Mouse (Mus musculus) lung, embryonic 14.5 days (tissue): ENCODE data around the gene Prim1. TPM values are rescaled to one million over a fixed set of nuclear protein-coding genes. Genes with fewer than 3 reads are reported as not detected.
A peak's percentile ranks its signal among the peaks of the same experiment; 100 is the strongest.

Source experiments
- ATAC-seq: fragments of 200-750 bp; cut with Nextera tagmentation; 2 replicates; pipeline ENCODE4 v1.8.0; 2017; ENCODE audit warnings: mild to moderate bottlenecking, moderate TSS enrichment, moderate library complexity; ENCODE audit not compliant: insufficient read depth
- DNase-seq: peaks from one replicate; pipeline ENCODE4 v3.0.0-alpha.2; 2015
- H3K27ac ChIP-seq: fragments of 300-500 bp; sonication (generic); 2 replicates; pipeline ENCODE4 v1.5.1; 2014; ENCODE audit warnings: low read depth, mild to moderate bottlenecking, moderate library complexity
- H3K27me3 ChIP-seq: fragments of 300-500 bp; sonication (generic); 2 replicates; pipeline ENCODE4 v1.6.1; 2014; ENCODE audit warnings: low read length, control low read depth; ENCODE audit not compliant: insufficient read depth
- H3K36me3 ChIP-seq: fragments of 300-500 bp; sonication (generic); 2 replicates; pipeline ENCODE4 v1.6.1; 2014; ENCODE audit warnings: control low read depth; ENCODE audit not compliant: insufficient read depth
- H3K4me1 ChIP-seq: fragments of 300-500 bp; sonication (generic); 2 replicates; pipeline ENCODE4 v1.6.1; 2014; ENCODE audit warnings: antibody characterized with exemption, control low read depth; ENCODE audit not compliant: insufficient read depth
- H3K4me2 ChIP-seq: fragments of 300-500 bp; sonication (generic); 2 replicates; pipeline ENCODE4 v1.6.1; 2014; ENCODE audit warnings: mild to moderate bottlenecking
- H3K4me3 ChIP-seq: fragments of 300-500 bp; sonication (generic); 2 replicates; pipeline ENCODE4 v1.5.1; 2014; ENCODE audit warnings: low read depth, low read length
- H3K9ac ChIP-seq: fragments of 300-500 bp; sonication (generic); 2 replicates; pipeline ENCODE4 v1.6.1; 2014
- H3K9me3 ChIP-seq: fragments of 300-500 bp; sonication (generic); 2 replicates; pipeline ENCODE4 v1.6.1; 2016; ENCODE audit warnings: low read depth, low read length, control low read depth
- CTCF ChIP-seq: IDR thresholded peaks from 2 replicates; pipeline ENCODE4 v1.5.1; 2016; ENCODE audit warnings: antibody characterized with exemption, low read depth
- WGBS: fragments of 180-500 bp; shearing (Covaris S2); extraction: QIAGEN DNeasy Blood & Tissue Kit; methylation state at CpG from one replicate; pipeline ENCODE4 v1.1.7; 2014; 5-methylcytosine and 5-hydroxymethylcytosine counted together
- polyA plus RNA-seq: library from polyadenylated mRNA; unstranded; fragments of >200 nt; fragmentation: Nextera tagmentation; extraction: Ambion mirVana; gene quantifications from 2 replicates; pipeline ENCODE4 v1.2.1, GENCODE M21; 2014

The Prim1 gene
- polyA plus RNA-seq, 1 experiment from 2014 or later: 95.7 TPM

DNA sequence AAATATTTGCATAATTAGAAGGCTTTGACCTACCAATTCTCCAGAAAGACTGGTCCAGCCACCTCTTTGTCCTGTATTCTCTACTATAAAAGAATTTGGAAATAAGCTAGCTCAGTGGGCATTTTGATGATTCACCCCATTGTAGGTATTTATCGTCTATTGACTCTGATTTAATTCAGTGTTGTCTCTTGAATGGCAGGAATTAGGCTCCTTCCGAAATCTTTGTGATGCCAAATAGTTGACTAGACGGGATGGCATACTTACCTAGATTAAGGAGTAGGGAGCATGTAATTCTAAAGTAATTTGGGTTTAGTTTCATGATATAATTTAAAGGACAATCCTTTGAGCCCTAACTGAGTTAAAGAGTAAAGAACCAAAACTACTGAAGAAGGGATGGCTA lies 23.0 kb downstream of the Prim1 start:
- Histone ChIP-seq H3K27me3 (no peaks in the 10 kb centered on the region), H3K36me3 (peaks cover 52% of the 10 kb centered on the region), H3K9me3 (no peaks in the 10 kb centered on the region), H3K4me1 (peaks cover 13% of the 10 kb centered on the region), H3K4me2 (peak overlapping the region; percentile 87), H3K4me3 (peak overlapping the region; percentile 20), H3K27ac (no peak overlapping the region), H3K9ac (peak overlapping the region; percentile 20)
- no peak for DNase-seq
- WGBS: 74% methylated on average over 3 of the region's 3 CpGs
- TF ChIP-seq CTCF: no peak
- no peak for ATAC-seq

DNA sequence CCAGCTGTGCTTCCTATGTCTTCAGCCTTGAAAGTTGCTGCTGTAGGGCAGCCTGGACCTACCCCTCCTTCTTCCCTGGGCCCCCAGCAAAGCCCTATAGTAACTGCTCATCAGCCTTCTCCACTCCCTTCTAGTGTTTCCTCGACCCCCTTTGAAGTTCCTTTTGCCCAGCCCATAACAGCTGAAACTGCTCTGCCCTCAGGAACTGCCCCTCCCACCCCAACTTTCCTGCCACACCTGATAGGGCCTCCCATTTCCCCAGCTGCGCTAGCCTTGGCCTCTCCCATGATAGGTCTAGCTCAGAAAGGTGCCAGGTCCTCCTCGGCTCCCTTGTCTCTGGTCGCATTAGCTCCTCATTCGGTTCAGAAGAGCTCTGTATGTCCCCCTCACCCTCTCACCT lies 24.2 kb downstream of the Prim1 start:
- 46% methylated on average over 5 of the region's 5 CpGs for WGBS
- Histone ChIP-seq H3K4me3 (no peak overlapping the region), H3K4me1 (peaks cover 13% of the 10 kb centered on the region), H3K9ac (no peak overlapping the region), H3K9me3 (no peaks in the 10 kb centered on the region), H3K27me3 (no peaks in the 10 kb centered on the region), H3K36me3 (peaks cover 64% of the 10 kb centered on the region), H3K4me2 (peak overlapping the region; percentile 14; the same call in 1 of the 2 replicates), H3K27ac (no peak overlapping the region)
- no peak for ATAC-seq
- TF ChIP-seq CTCF: no peak
- no peak for DNase-seq

- Histone ChIP-seq H3K4me1 (peaks cover 13% of the 10 kb centered on the region), H3K9me3 (no peaks in the 10 kb centered on the region), H3K4me2 (no peak overlapping the region), H3K9ac (no peak overlapping the region; the same call in 1 of the 2 replicates), H3K4me3 (no peak overlapping the region), H3K27me3 (no peaks in the 10 kb centered on the region), H3K36me3 (peaks cover 71% of the 10 kb centered on the region), H3K27ac (no peak overlapping the region)
- no peak for TF ChIP-seq CTCF
- no peak for DNase-seq
- 70% methylated on average over 3 of the region's 3 CpGs for WGBS
- ATAC-seq: no peak
Measured at GRCm38 (mm10) chr10:128039858-128040257, 24.9 kb downstream of the Prim1 start.

DNA sequence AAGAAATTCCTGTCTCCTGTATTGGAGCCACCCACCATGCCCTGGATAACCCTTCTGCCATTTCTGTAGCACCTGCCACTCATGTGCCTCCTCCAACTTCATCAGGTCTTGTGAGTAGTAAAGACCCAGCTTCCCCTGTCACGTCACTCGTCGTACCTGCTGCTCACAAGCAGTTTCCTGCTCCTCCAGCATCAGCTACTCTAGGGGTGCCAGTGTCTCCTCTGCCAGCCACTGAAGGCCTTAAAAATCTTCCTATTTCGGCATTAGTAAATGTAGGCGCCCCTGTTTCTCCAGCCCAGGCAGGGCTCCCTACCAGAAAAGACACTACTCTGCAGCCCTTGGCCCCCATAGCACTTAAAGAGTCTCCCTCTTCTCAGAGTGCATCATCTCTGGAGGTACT lies 25.3 kb downstream of the Prim1 start:
- Histone ChIP-seq H3K27ac (no peak overlapping the region), H3K4me1 (peaks cover 13% of the 10 kb centered on the region), H3K27me3 (no peaks in the 10 kb centered on the region), H3K4me2 (no peak overlapping the region), H3K9ac (no peak overlapping the region), H3K9me3 (no peaks in the 10 kb centered on the region), H3K36me3 (peaks cover 76% of the 10 kb centered on the region), H3K4me3 (no peak overlapping the region)
- 87% methylated on average over 5 of the region's 5 CpGs for WGBS
- no peak for ATAC-seq
- DNase-seq: no peak
- no peak for TF ChIP-seq CTCF

DNA sequence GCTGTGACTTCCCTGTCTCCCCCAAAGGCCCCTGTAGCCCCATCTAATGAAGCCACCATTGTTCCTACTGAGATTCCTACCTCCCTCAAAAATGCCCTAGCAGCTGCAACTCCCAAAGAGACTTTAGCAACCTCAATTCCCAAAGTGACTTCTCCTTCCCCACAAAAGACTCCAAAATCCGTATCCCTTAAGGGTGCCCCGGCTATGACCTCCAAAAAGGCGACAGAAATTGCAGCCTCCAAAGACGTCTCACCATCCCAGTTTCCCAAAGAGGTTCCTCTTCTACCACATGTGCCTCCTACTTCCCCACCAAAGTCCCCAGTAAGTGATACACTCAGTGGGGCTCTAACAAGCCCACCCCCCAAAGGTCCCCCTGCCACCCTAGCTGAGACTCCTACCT lies 26.7 kb downstream of the Prim1 start:
- 73% methylated on average over 4 of the region's 4 CpGs for WGBS
- peaks cover 89% of the 10 kb centered on the region for H3K36me3 ChIP-seq
- H3K9me3 ChIP-seq: no peaks in the 10 kb centered on the region
- no peak overlapping the region for H3K9ac ChIP-seq
- H3K4me1 ChIP-seq: peaks cover 13% of the 10 kb centered on the region
- H3K4me3 ChIP-seq: no peak overlapping the region
- DNase-seq (no peak), ATAC-seq (no peak)
- no peaks in the 10 kb centered on the region for H3K27me3 ChIP-seq
- no peak overlapping the region for H3K4me2 ChIP-seq
- no peak for TF ChIP-seq CTCF
- no peak overlapping the region for H3K27ac ChIP-seq

DNA sequence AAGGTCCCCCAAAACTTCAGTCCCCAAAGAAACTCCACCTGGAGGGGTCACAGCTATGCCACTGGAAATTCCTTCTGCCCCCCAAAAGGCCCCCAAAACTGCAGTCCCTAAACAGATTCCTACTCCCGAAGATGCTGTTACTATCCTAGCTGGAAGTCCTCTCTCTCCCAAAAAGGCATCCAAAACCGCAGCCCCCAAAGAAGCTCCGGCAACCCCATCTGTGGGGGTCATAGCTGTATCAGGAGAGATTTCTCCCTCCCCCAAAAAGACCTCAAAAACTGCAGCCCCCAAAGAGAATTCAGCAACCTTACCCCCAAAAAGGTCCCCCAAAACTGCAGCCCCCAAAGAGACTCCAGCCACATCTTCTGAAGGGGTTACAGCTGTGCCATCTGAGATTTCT lies 27.5 kb downstream of the Prim1 start:
- H3K4me3 ChIP-seq: no peak overlapping the region
- no peaks in the 10 kb centered on the region for H3K9me3 ChIP-seq
- ATAC-seq (no peak), DNase-seq (no peak)
- no peaks in the 10 kb centered on the region for H3K27me3 ChIP-seq
- no peak for TF ChIP-seq CTCF
- H3K4me1 ChIP-seq: peaks cover 8% of the 10 kb centered on the region
- H3K9ac ChIP-seq: no peak overlapping the region; the same call in 1 of the 2 replicates
- H3K27ac ChIP-seq: no peak overlapping the region
- no peak overlapping the region for H3K4me2 ChIP-seq
- 76% methylated on average over 3 of the region's 3 CpGs for WGBS
- H3K36me3 ChIP-seq: peaks cover 96% of the 10 kb centered on the region

DNA sequence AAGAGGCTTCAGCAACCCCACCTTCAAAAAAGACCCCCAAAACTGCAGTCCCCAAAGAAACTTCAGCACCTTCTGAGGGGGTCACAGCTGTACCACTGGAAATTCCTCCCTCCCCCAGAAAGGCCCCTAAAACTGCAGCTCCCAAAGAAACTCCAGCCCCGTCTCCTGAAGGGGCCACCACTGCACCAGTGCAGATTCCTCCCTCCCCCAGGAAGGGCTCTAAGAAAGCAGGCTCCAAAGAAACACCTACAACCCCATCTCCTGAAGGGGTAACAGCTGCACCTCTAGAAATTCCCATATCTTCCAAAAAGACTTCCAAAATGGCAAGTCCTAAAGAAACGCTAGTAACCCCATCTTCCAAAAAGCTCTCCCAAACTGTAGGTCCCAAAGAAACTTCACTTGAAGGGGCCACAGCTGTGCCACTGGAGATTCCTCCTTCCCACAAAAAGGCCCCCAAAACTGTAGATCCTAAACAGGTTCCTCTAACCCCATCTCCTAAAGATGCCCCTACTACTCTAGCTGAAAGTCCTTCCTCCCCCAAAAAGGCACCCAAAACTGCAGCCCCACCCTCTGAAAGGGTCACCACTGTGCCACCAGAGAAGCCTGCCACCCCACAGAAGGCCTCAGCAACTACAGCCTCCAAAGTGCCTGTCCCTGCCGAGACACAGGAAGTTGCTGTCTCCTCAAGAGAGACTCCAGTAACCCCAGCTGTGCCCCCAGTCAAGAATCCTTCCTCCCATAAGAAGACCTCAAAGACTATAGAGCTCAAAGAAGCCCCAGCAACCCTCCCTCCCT lies 28.3 kb downstream of the Prim1 start:
- Histone ChIP-seq H3K27ac (peak overlapping the region; percentile 12; the same call in 1 of the 2 replicates), H3K4me1 (peaks cover 2% of the 10 kb centered on the region), H3K4me3 (no peak overlapping the region), H3K9ac (peak overlapping the region; percentile 13; the same call in 1 of the 2 replicates), H3K27me3 (no peaks in the 10 kb centered on the region), H3K36me3 (peaks cover 99% of the 10 kb centered on the region), H3K9me3 (no peaks in the 10 kb centered on the region), H3K4me2 (no peak overlapping the region)
- DNase-seq (no peak), ATAC-seq (no peak)
- 64% methylated on average over 3 of the region's 3 CpGs for WGBS
- no peak for TF ChIP-seq CTCF
